Mouse (Mus musculus) forelimb bud, embryonic 11.5 days (tissue): ENCODE data around the gene BC034090.
"Not testable (repeated sequence)": the region's sequence is repeated elsewhere in the genome, so short reads cannot be mapped to it uniquely, and the experiment has no call there.

Source experiments
- DNase-seq: peaks from one replicate; pipeline ENCODE4 v3.0.0-alpha.2; 2012; ENCODE audit warnings: low read depth, low spot score

The BC034090 gene

GRCm38 (mm10) chr1:155191671-155192070 lies 52.6 kb downstream of the BC034090 start:
- DNase-seq = no peak

GRCm38 (mm10) chr1:155191219-155191618 lies 53.0 kb downstream of the BC034090 start:
- no peak for DNase-seq

- DNase-seq = no peak
Measured at GRCm38 (mm10) chr1:155188656-155189055, 55.6 kb downstream of the BC034090 start.

- no peak for DNase-seq
Measured at GRCm38 (mm10) chr1:155184191-155184590, 60.1 kb downstream of the BC034090 start.

GRCm38 (mm10) chr1:155178192-155178924 lies 65.9 kb downstream of the BC034090 start:
- DNase-seq = no peak

GRCm38 (mm10) chr1:155174424-155174823 lies 69.8 kb downstream of the BC034090 start:
- no peak for DNase-seq

- not testable (repeated sequence) for DNase-seq
Measured at GRCm38 (mm10) chr1:155173644-155174016, 70.6 kb downstream of the BC034090 start.

GRCm38 (mm10) chr1:155172895-155173643 lies 71.2 kb downstream of the BC034090 start:
- no peak for DNase-seq

GRCm38 (mm10) chr1:155169935-155170334 lies 74.3 kb downstream of the BC034090 start:
- DNase-seq = no peak

- DNase-seq = no peak
Measured at GRCm38 (mm10) chr1:155167453-155167852, 76.8 kb downstream of the BC034090 start.
